Mouse (Mus musculus): ENCODE measurements at regions not wholly inside any gene's neighbourhood (a gene's known extent, or its start where the extent isn't known, plus 50 kb on each side); places are given as distances from the start of the nearest gene placed in this dataset.

GRCm38 (mm10) chr1:163650577-163651180 lies 74.4 kb downstream of the Mettl11b start:
- no peak for DNase-seq (ENCODE audit: low spot score in 2 of 2)

- DNase-seq (ENCODE audit: low spot score in 2 of 2) = no peak
Observed at GRCm38 (mm10) chr1:163642091-163642490, 82.9 kb downstream of the Mettl11b start.

GRCm38 (mm10) chr1:163640527-163641228 lies 84.4 kb downstream of the Mettl11b start:
- peak in 1 of 2 experiments; percentile 7 for DNase-seq (ENCODE audit: low spot score in 2 of 2)

- no peak for DNase-seq (ENCODE audit: low spot score in 2 of 2)
Observed at GRCm38 (mm10) chr1:163630291-163630812, 94.7 kb downstream of the Mettl11b start.

- no peak for DNase-seq (ENCODE audit: low spot score in 2 of 2)
Observed at GRCm38 (mm10) chr1:163624887-163625286, 100.1 kb downstream of the Mettl11b start.

- DNase-seq (ENCODE audit: low spot score in 2 of 2) = no peak
Observed at GRCm38 (mm10) chr1:163621293-163621692, 103.7 kb downstream of the Mettl11b start.

GRCm38 (mm10) chr1:163619831-163620230 lies 105.2 kb downstream of the Mettl11b start:
- no peak for DNase-seq (ENCODE audit: low spot score in 2 of 2)

GRCm38 (mm10) chr1:163618132-163618531 lies 106.9 kb downstream of the Mettl11b start:
- no peak for DNase-seq (ENCODE audit: low spot score in 2 of 2)

- DNase-seq (ENCODE audit: low spot score in 2 of 2) = no peak
Observed at GRCm38 (mm10) chr1:163616596-163616995, 108.4 kb downstream of the Mettl11b start.

- DNase-seq (ENCODE audit: low spot score in 2 of 2) = no peak
Observed at GRCm38 (mm10) chr1:163608429-163608828, 116.6 kb downstream of the Mettl11b start.

- no peak for DNase-seq (ENCODE audit: low spot score in 2 of 2)
Observed at GRCm38 (mm10) chr1:163607701-163608100, 117.3 kb downstream of the Mettl11b start.

- no peak for DNase-seq (ENCODE audit: low spot score in 2 of 2)
Observed at GRCm38 (mm10) chr1:163599926-163600890, 124.8 kb downstream of the Mettl11b start.

- DNase-seq (ENCODE audit: low spot score in 2 of 2) = no peak
Observed at GRCm38 (mm10) chr1:163576411-163576810, 148.6 kb downstream of the Mettl11b start.

GRCm38 (mm10) chr1:163575593-163575992 lies 149.4 kb downstream of the Mettl11b start:
- no peak for DNase-seq (ENCODE audit: low spot score in 2 of 2)

- DNase-seq (ENCODE audit: low spot score in 2 of 2) = no peak
Observed at GRCm38 (mm10) chr1:163574409-163575161, 150.4 kb downstream of the Mettl11b start.

- no peak for DNase-seq (ENCODE audit: low spot score in 2 of 2)
Observed at GRCm38 (mm10) chr1:163573533-163573932, 151.5 kb downstream of the Mettl11b start.

GRCm38 (mm10) chr1:163563791-163564190 lies 160.3 kb upstream of the Gorab start:
- DNase-seq (ENCODE audit: low spot score in 2 of 2) = no peak

GRCm38 (mm10) chr1:163563064-163563463 lies 159.6 kb upstream of the Gorab start:
- no peak for DNase-seq (ENCODE audit: low spot score in 2 of 2)

GRCm38 (mm10) chr1:163562166-163562733 lies 158.8 kb upstream of the Gorab start:
- DNase-seq (ENCODE audit: low spot score in 2 of 2) = no peak

- no peak for DNase-seq (ENCODE audit: low spot score in 2 of 2)
Observed at GRCm38 (mm10) chr1:163561016-163561415, 157.5 kb upstream of the Gorab start.
